Mouse (Mus musculus): Measurements from ENCODE around the gene Sparc.

DNA sequence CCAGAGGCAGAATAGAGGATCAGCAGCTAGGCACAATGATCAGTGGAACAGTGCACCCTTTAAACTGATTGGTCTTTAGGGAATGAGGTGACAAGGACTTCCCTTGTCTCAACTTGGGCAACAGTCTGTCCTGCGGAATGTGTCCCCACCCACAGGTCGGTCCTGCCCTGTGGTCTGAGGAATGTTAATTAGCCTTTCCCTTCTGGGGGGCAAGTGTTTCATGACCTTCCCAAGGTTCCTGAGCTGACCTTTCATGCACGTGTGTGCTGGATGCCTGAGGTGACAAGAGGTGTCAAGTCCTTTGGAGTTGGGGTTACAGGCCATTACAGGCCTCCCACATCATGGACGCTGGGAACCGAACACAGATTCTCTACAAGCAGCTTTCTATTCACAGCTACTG, 16.7 kb upstream of the Sparc start:
- TF ChIP-seq POLR2A (IDR thresholded peaks at IDR 0.05; ENCODE audit: low read depth, low read length) (no peak), CTCF (IDR thresholded peaks at IDR 0.05; ENCODE audit: extremely low read depth, insufficient read depth, insufficient read length, insufficient replicate concordance) (no peak)
